Mouse (Mus musculus) cerebellum, adult 2 months (tissue): ENCODE measurements at regions not wholly inside any gene's neighbourhood (a gene's known extent, or its start where the extent isn't known, plus 50 kb on each side); places are given as distances from the start of the nearest gene placed in this dataset.

Source experiments
- DNase-seq, 2 experiments: peaks; one replicate each; pipeline ENCODE4 v3.0.0; 2021
- H3K27ac ChIP-seq: fragments of 200-500 bp; 2 replicates; pipeline ENCODE4 v1.5.1; 2012; ENCODE audit warnings: low read length, control low read depth, inconsistent platforms; ENCODE audit not compliant: insufficient read depth
- H3K27me3 ChIP-seq: fragments of 200-500 bp; 2 replicates; pipeline ENCODE4 v1.6.1; 2012; ENCODE audit warnings: inconsistent platforms, mild to moderate bottlenecking, low read length, moderate library complexity; ENCODE audit not compliant: control insufficient read depth, insufficient read depth
- H3K4me1 ChIP-seq: fragments of 200-500 bp; 2 replicates; pipeline ENCODE4 v1.6.1; 2011; ENCODE audit warnings: low read length; ENCODE audit not compliant: control insufficient read depth, insufficient read depth
- H3K4me3 ChIP-seq: fragments of 200-500 bp; replicated peaks from 2 replicates; pipeline ENCODE3; 2011; ENCODE audit warnings: mild to moderate bottlenecking, low read depth, low read length, control low read depth; ENCODE audit not compliant: insufficient read depth
- CTCF ChIP-seq: fragments of 200-500 bp; IDR thresholded peaks from 2 replicates; pipeline ENCODE4 v1.5.1; 2011; ENCODE audit warnings: low read depth, mild to moderate bottlenecking, control low read depth, low read length, moderate library complexity, borderline replicate concordance; ENCODE audit not compliant: insufficient read depth
- POLR2A ChIP-seq: fragments of 200-500 bp; IDR thresholded peaks from 2 replicates; pipeline ENCODE4 v1.6.1; 2011; ENCODE audit warnings: low read length, control low read depth, borderline replicate concordance; ENCODE audit not compliant: insufficient read depth
- WGBS: fragments of 180-500 bp; shearing (Covaris S2); methylation state at CpG from one replicate; pipeline ENCODE4 v1.1.7; 2018; 5-methylcytosine and 5-hydroxymethylcytosine counted together

DNA sequence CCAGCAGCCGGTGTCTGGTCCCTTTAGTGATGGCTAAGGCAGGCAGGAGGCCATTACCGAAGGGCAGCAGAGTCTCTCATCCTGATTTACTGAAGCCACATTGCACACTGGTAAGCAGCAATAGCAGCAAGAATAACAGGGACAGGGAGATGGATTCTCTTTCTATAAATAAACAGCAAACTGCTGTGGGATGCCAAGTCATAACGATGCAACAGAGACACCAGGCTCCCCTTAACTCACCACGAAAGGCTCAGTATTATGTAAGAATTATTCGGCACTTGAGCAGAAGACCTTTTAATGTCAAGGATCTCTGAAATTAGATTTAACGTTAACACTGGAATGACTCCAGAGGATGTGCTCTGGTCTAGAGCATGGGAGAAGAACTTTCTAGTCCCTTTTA is 202.1 kb downstream of the Ddx10 start:
- no peaks in the 10 kb centered on the region for H3K27me3 ChIP-seq
- H3K4me1 ChIP-seq, result no peaks in the 10 kb centered on the region; the same call in 1 of the 2 replicates
- WGBS, result 26% methylated on average over 6 of the region's 6 CpGs
- no peak overlapping the region for H3K27ac ChIP-seq
- TF ChIP-seq POLR2A, result no peak
- TF ChIP-seq CTCF, result no peak
- H3K4me3 ChIP-seq, result no peak overlapping the region
- DNase-seq, result peak; percentile 5 to 12

DNA sequence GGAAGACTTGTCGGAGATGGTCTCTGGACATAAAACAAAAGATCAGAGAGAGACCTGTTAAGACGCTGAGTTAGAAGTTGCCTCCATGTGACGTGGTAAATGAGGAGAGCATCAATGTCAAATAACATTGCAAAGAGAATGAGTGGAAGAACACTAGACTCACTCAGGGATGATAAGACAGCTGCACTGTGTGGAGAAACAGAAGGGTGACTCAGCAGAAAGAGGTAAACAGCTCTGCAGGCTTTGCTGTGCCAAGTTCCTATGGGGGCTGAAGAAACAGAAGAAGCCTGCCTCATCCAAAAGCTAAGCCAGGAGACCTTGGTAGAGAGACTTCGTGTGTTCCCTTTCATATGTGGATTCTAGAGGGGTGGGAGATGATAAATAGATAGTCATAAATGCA is 214.1 kb downstream of the Ddx10 start:
- no peak for DNase-seq
- no peak overlapping the region for H3K27ac ChIP-seq
- H3K4me3 ChIP-seq, result no peak overlapping the region
- no peaks in the 10 kb centered on the region for H3K4me1 ChIP-seq
- TF ChIP-seq CTCF (no peak), POLR2A (no peak)
- H3K27me3 ChIP-seq, result no peaks in the 10 kb centered on the region
- 79% methylated on average over 4 of the region's 4 CpGs for WGBS

DNA sequence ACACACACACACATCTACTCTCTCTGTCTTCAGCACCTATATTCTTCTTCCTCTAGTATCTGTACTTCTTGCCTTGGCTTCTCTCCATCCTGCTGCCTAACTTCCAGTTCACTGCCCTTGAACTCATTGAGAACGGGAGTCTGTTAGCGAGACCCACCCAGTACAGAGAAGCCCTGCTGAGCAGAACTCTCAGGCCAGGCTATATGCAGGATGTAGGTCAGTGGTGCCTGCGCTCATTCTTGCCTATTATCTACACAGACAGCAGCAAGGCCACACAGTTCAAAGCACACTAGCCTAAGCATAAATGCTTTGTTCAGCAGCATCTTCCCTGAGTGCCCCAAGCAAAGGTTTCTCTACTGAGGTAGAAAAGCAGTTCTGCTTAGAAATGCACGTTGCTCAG is 225.8 kb downstream of the Ddx10 start:
- Histone ChIP-seq H3K27ac (no peak overlapping the region), H3K27me3 (no peaks in the 10 kb centered on the region; the same call in 1 of the 2 replicates), H3K4me3 (no peak overlapping the region), H3K4me1 (no peaks in the 10 kb centered on the region)
- DNase-seq, result no peak
- TF ChIP-seq POLR2A (no peak), CTCF (no peak)
- 37% methylated on average over 4 of the region's 4 CpGs for WGBS

DNA sequence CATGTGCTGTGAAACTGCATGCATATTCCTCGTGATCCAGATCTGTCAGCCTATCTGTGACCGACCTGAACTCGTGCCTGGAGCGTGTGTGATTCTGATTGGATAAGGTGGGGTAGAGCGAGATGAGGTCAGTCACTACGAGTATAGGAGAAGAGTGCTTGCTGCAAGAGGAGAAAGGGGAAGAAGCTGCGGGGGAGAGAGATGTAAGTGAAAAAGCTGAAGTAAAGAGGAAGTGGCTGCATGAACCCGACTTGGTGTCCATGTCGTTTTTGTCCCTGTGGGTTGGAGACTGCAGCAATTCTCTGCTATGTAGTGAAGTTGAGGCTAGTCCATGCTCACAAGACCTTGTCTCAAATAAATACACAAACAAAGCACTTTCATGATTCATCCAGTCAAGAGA is 237.1 kb downstream of the Ddx10 start:
- DNase-seq, result no peak
- 92% methylated on average over 9 of the region's 9 CpGs for WGBS
- Histone ChIP-seq H3K4me3 (no peak overlapping the region), H3K27ac (no peak overlapping the region), H3K4me1 (no peaks in the 10 kb centered on the region), H3K27me3 (no peaks in the 10 kb centered on the region)
- no peak for TF ChIP-seq CTCF
- TF ChIP-seq POLR2A, result no peak

DNA sequence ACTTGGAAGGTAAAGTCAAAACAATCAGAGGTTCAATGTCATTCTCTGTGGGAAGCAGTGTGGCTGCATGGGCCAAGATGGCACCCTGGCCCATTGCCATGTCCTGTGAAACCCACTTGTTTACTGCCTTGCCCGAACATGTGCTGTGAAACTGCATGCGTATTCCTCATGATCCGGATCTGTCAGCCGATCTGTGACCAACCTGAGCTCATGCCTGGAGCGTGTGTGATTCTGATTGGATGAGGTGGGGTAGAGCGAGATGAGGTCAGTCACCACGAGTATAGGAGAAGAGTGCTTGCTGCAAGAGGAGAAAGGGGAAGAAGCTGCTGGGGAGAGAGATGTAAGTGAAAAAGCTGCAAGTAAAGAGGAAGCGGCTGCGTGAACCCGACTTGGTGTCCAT is 240.5 kb downstream of the Ddx10 start:
- Histone ChIP-seq H3K4me3 (no peak overlapping the region), H3K27me3 (no peaks in the 10 kb centered on the region), H3K4me1 (no peaks in the 10 kb centered on the region), H3K27ac (no peak overlapping the region)
- WGBS, result 82% methylated on average over 10 of the region's 10 CpGs
- no peak for TF ChIP-seq POLR2A
- TF ChIP-seq CTCF, result no peak
- no peak for DNase-seq

DNA sequence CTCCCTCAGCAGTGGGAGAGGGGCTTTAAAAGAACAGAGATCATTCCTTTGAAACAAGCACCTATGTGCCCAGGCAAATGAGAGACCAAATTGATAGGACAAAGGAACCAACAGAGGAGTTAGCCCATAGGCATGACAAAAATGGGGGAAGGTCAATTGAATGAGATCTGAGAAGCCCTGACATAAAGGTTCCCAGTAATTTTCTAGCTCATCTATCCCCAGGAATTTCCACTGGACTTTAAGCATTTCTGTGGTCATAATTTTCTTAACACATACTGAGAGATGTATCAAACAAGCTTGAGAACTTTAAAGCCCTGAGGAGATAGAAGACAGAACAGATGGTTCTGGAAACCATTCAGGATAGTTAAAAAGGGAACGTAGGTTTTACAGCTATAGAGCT is 241.8 kb downstream of the Ddx10 start:
- 78% methylated on average over 1 of the region's 1 CpGs for WGBS
- H3K4me3 ChIP-seq, result no peak overlapping the region
- H3K4me1 ChIP-seq, result no peaks in the 10 kb centered on the region
- no peak for DNase-seq
- H3K27ac ChIP-seq, result no peak overlapping the region
- H3K27me3 ChIP-seq, result no peaks in the 10 kb centered on the region
- TF ChIP-seq CTCF (no peak), POLR2A (no peak)

DNA sequence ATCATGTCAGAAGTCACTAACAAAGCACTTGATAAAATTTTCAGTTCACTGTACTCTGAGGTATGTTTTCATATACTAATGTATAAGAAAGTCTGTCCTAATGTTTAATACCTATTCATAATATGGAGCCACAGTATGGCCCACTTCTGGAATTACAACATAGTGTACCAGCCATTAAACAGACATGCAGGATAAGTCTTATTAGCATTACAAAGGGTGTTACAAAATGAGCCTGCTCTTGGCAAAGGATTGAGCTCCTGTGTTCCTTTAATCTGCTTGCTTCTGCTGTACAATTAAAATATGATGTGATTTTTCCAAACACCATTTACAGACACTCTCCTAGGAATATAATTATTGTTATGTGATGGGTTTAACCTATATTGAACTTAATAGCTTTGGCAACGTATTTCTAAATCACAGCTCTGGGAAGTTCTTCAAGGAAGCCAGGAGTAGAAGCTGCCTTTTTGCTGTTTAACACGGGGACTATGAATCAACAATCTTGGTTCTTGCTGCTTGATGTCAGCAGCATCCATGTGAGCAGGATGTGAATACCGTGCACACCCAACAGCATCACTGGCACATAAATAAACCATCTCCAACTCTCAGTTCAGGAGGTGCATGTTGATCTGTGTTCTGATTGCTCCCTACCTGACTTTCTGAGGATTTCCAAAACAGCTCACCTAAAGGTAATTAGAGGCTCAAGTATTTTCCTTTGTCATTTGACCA is 243.4 kb downstream of the Ddx10 start:
- no peak overlapping the region for H3K27ac ChIP-seq
- H3K27me3 ChIP-seq, result no peaks in the 10 kb centered on the region
- TF ChIP-seq CTCF (no peak), POLR2A (no peak)
- H3K4me1 ChIP-seq, result no peaks in the 10 kb centered on the region
- 27% methylated on average over 3 of the region's 3 CpGs for WGBS
- no peak overlapping the region for H3K4me3 ChIP-seq
- no peak for DNase-seq

DNA sequence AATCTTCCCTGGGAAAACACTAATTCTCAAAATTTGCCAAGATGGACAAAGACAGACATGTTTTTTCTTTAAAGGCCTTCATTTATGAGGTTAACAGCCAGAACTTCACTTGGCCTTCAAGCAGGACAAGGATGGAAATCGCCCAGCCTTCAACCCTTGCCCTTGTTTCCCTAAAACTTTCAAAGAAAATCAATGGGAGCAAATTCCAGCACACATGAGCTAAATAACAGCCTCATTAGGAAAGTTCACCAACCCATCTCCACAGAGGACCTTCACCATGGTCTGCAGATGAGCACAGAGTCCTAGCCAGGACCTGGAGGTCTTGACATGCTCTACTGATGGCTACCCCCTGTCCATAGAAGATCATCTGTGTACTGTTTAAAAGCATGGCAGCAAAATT is 271.8 kb downstream of the Ddx10 start:
- Histone ChIP-seq H3K27ac (no peak overlapping the region), H3K4me1 (no peaks in the 10 kb centered on the region), H3K4me3 (no peak overlapping the region), H3K27me3 (no peaks in the 10 kb centered on the region)
- WGBS, result 90% methylated on average over 1 of the region's 1 CpGs
- no peak for DNase-seq
- TF ChIP-seq POLR2A, result no peak
- TF ChIP-seq CTCF, result no peak

DNA sequence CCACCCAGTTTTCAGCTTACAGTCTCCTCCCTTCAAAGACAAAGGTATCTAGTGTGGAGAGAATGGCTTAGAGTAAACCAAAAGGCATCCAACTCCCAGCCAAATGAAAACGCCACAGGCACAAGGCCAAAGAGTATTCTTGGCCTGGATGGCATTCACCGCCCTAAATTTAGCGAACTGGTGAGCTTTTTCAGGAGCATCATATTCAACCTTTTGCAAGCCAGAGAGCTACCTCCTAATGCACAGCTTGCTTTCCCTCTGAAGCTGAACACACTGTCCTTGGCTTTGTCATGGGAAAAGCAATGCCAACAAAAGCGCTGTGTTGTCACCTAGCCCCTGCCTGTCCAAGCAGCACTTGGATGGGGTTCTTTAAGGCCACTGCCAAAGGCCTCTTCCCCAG is 282.2 kb downstream of the Ddx10 start:
- 12% methylated on average over 4 of the region's 4 CpGs for whole genome bisulfite sequencing
- TF ChIP-seq POLR2A (no peak), CTCF (no peak)
- H3K27ac ChIP-seq, result peak overlapping the region; percentile 57; the same call in 1 of the 2 replicates
- peak; percentile 88 to 96 for DNase-seq
- H3K27me3 ChIP-seq, result no peaks in the 10 kb centered on the region
- peaks cover 5% of the 10 kb centered on the region; the same call in 1 of the 2 replicates for H3K4me1 ChIP-seq
- H3K4me3 ChIP-seq, result no peak overlapping the region
